Mouse (Mus musculus): ENCODE results near the gene Zfhx2. TPM values are rescaled to one million over a fixed set of nuclear protein-coding genes. Genes with fewer than 3 reads are reported as not detected.

Gene Zfhx2
- 14.4 TPM for polyA plus RNA-seq (2017; shearing (Covaris generic))

GRCm38 (mm10) chr14:55092011-55092577 lies at the start of gene Zfhx2:
TSS of gene Zfhx2 (minus strand) at chr14:55092324.

GRCm38 (mm10) chr14:55116425-55117200 lies 24.5 kb upstream of the Zfhx2 start, which contains the start of gene Jph4:
TSS of gene Jph4 (minus strand) at chr14:55116935.

DNA sequence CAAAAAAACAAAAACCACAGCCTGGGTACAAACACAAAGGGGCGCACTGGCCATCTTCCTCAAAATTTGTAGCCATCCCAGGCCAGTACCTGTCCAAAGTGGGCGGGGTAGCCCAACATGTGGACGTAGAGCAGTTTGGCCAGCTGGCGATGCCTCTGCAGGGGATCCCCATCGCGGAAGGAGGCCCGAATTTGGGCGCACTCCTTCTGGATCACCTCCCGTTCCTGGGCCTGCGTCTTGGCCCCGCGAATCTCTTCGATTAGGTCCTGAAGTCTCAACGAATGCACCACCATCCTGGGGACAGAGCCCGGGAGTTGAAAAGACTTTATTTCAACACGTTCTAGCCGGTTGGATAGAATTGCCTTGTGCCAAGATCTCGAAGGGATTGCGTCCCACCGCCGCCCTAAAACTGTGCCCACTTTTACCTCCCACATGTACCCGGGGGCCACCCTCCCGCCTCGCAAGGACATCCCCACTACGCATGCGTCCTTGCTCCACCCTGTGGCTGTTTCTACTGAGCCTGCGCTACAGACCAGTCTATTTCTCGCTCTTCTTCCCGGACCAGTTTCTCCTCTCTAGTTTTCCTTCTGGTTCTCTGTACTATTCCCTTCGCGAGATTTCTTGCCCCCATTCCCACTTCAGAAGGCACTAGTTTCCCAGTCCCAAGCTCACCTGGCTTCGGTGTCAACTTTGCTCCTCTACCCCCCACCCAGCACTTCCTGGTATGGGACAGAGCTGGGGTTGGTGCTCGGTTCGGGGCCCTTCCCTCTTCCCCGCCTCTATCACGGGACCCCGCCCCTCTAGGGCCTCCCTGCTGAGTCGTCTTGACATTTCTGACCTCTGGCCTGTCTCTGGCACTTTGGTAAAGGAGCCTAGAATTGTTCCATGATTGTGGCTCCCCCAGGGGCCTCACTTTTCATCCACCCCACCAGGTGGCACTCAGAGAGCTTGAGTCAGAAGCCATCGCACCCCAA lies 14.0 kb upstream of the Zfhx2 start, which contains the start of gene Ap1g2:
TSS of gene Ap1g2 (minus strand) at position 758 of the 974 bp plus-strand sequence.

DNA sequence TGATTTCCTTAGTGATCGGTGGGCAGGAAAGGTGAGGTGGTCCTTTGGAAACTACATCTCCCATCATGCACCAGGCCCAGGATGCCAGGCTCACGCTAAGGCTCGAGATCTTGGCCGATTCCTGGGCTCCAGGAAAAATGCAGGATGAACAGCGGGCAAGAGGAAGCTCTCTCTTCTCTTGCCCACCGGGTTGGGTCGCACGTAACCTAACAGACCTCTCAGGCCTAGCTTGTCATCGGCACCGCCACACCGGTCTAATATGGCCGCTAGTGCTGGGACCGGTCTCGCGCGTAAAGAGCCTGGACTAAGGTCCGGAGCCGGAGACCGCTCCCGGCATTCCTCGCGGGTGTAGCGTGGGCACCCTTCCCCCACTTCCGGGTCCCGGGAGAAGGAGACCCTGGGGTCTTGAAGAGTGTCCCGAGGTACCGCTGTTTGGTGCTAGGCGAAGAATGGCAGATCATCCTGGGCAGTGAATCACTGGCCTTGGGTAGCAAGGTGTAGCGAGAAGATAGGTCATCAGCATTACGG lies 2.6 kb upstream of the Zfhx2 start, which contains the start of gene Thtpa:
TSS of gene Thtpa (plus strand) at position 81 of the 528 bp plus-strand sequence.

GRCm38 (mm10) chr14:55014991-55015766 lies 76.9 kb downstream of the Zfhx2 start, which contains the start of gene Ngdn:
TSS of gene Ngdn (plus strand) at chr14:55015454.

Other genes starting within 250 kb of the Zfhx2 start
- 5.7 TPM for gene Homez, start 221.4 kb downstream of the Zfhx2 start, polyA plus RNA-seq (2017; shearing (Covaris generic))
- 1.5 TPM for gene Ppp1r3e, start 214.8 kb downstream of the Zfhx2 start, polyA plus RNA-seq (2017; shearing (Covaris generic))
- gene Bcl2l2, start 208.9 kb downstream of the Zfhx2 start, polyA plus RNA-seq (2017; shearing (Covaris generic)), result not detected
- not detected for gene Gm20521, start 208.9 kb downstream of the Zfhx2 start, polyA plus RNA-seq (2017; shearing (Covaris generic))
- 162 TPM for gene Pabpn1, start 199.8 kb downstream of the Zfhx2 start, polyA plus RNA-seq (2017; shearing (Covaris generic))
- 1.5 TPM for gene Slc22a17, start 179.2 kb downstream of the Zfhx2 start, polyA plus RNA-seq (2017; shearing (Covaris generic))
- 0.26 TPM for gene Efs, start 166.2 kb downstream of the Zfhx2 start, polyA plus RNA-seq (2017; shearing (Covaris generic))
- gene Il25, start 159.6 kb downstream of the Zfhx2 start, polyA plus RNA-seq (2017; shearing (Covaris generic)), result 0.37 TPM
- 1.5 TPM for gene Cmtm5, start 156.1 kb downstream of the Zfhx2 start, polyA plus RNA-seq (2017; shearing (Covaris generic))
- gene Myh6, start 125.4 kb downstream of the Zfhx2 start, polyA plus RNA-seq (2017; shearing (Covaris generic)), result 0.06 TPM
- not detected for gene Gm17428, start 115.4 kb downstream of the Zfhx2 start, polyA plus RNA-seq (2017; shearing (Covaris generic))
- not detected for gene Myh7, start 97.7 kb downstream of the Zfhx2 start, polyA plus RNA-seq (2017; shearing (Covaris generic))
- gene Ngdn, start 76.9 kb downstream of the Zfhx2 start, polyA plus RNA-seq (2017; shearing (Covaris generic)), result 124 TPM
- gene Thtpa, start 2.5 kb upstream of the Zfhx2 start, polyA plus RNA-seq (2017; shearing (Covaris generic)), result 19.3 TPM
- gene Ap1g2, start 14.3 kb upstream of the Zfhx2 start, polyA plus RNA-seq (2017; shearing (Covaris generic)), result 170 TPM
- 0.16 TPM for gene Jph4, start 24.6 kb upstream of the Zfhx2 start, polyA plus RNA-seq (2017; shearing (Covaris generic))
- gene Dhrs2, start 129.7 kb upstream of the Zfhx2 start, polyA plus RNA-seq (2017; shearing (Covaris generic)), result not detected